Mouse (Mus musculus): ENCODE measurements around the gene Unc13b.

GRCm38 (mm10) chr4:43030780-43031230, 27.9 kb upstream of the Unc13b start:
- TF ChIP-seq CTCF (IDR thresholded peaks at IDR 0.05; ENCODE audit: extremely low read depth, insufficient read depth, insufficient read length, insufficient replicate concordance) (no peak), POLR2A (IDR thresholded peaks at IDR 0.05; ENCODE audit: low read depth, low read length) (no peak)

All from spleen, adult 2 months (tissue).